Mouse (Mus musculus) liver, embryonic 13.5 days (tissue): Measurements from ENCODE around the gene Nxpe4. TPM values are rescaled to one million over a fixed set of nuclear protein-coding genes. Genes with fewer than 3 reads are reported as not detected.
"Not testable (repeated sequence)": the region's sequence is repeated elsewhere in the genome, so short reads cannot be mapped to it uniquely, and the experiment has no call there.

ENCODE experiments used
- ATAC-seq: fragments of 200-750 bp; cut with Nextera tagmentation; 2 replicates; pipeline ENCODE4 v1.8.0; 2017; ENCODE audit warnings: low read depth, mild to moderate bottlenecking, moderate number of reproducible peaks, moderate library complexity
- DNase-seq: peaks from one replicate; pipeline ENCODE4 v3.0.0; 2022
- H3K27ac ChIP-seq: fragments of 300-500 bp; sonication (generic); 2 replicates; pipeline ENCODE4 v1.5.1; 2015; ENCODE audit warnings: moderate library complexity, mild to moderate bottlenecking, inconsistent platforms
- H3K27me3 ChIP-seq: fragments of 300-500 bp; sonication (generic); 2 replicates; pipeline ENCODE4 v1.6.1; 2015; ENCODE audit warnings: mild to moderate bottlenecking, inconsistent platforms
- H3K36me3 ChIP-seq: fragments of 300-500 bp; sonication (generic); 2 replicates; pipeline ENCODE4 v1.6.1; 2015; ENCODE audit warnings: mild to moderate bottlenecking, inconsistent platforms
- H3K4me1 ChIP-seq: fragments of 300-500 bp; sonication (generic); replicated peaks from 2 replicates; pipeline ENCODE4 v1.6.1; 2015; ENCODE audit warnings: inconsistent platforms
- H3K4me2 ChIP-seq: fragments of 300-500 bp; sonication (generic); 2 replicates; pipeline ENCODE4 v1.6.1; 2015; ENCODE audit warnings: inconsistent platforms, mild to moderate bottlenecking, moderate library complexity
- H3K4me3 ChIP-seq: fragments of 300-500 bp; sonication (generic); replicated peaks from 2 replicates; pipeline ENCODE4 v1.5.1; 2015; ENCODE audit warnings: mild to moderate bottlenecking, inconsistent platforms
- H3K9ac ChIP-seq: fragments of 300-500 bp; sonication (generic); 2 replicates; pipeline ENCODE4 v1.6.1; 2015; ENCODE audit warnings: mild to moderate bottlenecking, inconsistent platforms
- H3K9me3 ChIP-seq: fragments of 300-500 bp; sonication (generic); replicated peaks from 2 replicates; pipeline ENCODE4 v1.6.1; 2016; ENCODE audit warnings: inconsistent platforms
- WGBS: fragments of 180-500 bp; shearing (Covaris S2); methylation state at CpG from one replicate; pipeline ENCODE4 v1.1.7; 2015; ENCODE audit not compliant: insufficient replicate concordance; 5-methylcytosine and 5-hydroxymethylcytosine counted together
- polyA plus RNA-seq: library from polyadenylated mRNA; unstranded; fragments of >200 nt; fragmentation: Nextera tagmentation; extraction: Ambion mirVana; gene quantifications from 2 replicates; pipeline ENCODE4 v1.2.1, GENCODE M21; 2015

Nxpe4 gene
- polyA plus RNA-seq = 7.4 and 8.6 TPM in 2 replicates

DNA sequence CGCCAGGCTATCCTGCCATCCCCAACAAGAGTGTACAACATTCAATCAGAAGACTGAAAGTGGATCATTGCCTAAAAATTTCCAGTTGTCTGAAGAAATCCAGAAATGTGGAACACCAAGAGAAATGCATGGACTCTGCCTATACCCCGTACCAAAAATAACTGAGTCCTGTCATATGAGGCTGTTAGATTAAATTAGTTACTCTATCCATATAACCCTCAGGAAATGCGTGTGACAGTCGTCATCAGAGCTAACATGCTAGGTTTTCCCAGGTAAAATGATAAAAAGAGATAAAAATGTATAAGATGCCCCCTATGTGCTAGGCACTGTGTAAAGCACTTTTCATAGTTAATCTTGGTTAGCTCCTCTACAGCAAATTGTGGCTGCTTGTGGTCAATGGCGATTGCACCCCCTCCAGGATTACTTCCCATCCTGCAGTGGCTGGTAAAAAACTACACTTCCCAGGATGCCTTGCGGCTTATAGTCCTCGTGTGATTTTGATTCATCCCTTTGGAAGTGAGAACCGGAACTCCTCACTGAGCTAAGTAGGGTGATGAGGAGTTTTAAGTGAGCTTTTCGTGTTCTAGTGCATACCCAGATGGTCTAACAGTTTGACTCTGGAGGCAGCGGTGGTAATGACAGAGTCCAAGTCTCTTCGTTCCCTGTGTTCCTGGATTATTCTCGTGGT lies at the start of gene Nxpe4:
Gene Nxpe4 (plus strand): TSS at position 519 of the 688 bp plus-strand sequence.
- H3K9ac ChIP-seq = no peak within 1 kb of the TSS
- peak within 1 kb of the TSS; percentile 30 for H3K4me3 ChIP-seq
- ATAC-seq (no peak), DNase-seq (peak; percentile 8)
- H3K36me3 ChIP-seq = no peaks in the 10 kb centered on the region
- no peaks in the 10 kb centered on the region for H3K9me3 ChIP-seq
- peak within 1 kb of the TSS; percentile 30; the same call in 1 of the 2 replicates for H3K4me2 ChIP-seq
- H3K27me3 ChIP-seq = no peaks in the 10 kb centered on the region
- no peak within 1 kb of the TSS for H3K27ac ChIP-seq
- 29% methylated on average over 12 of the region's 12 CpGs for WGBS
- H3K4me1 ChIP-seq = no peaks in the 10 kb centered on the region

GRCm38 (mm10) chr9:48126815-48127214 lies 35.0 kb upstream of the Nxpe4 start:
- ATAC-seq = no peak
- Histone ChIP-seq H3K9ac (no peak overlapping the region), H3K9me3 (no peaks in the 10 kb centered on the region), H3K4me3 (no peak overlapping the region), H3K36me3 (no peaks in the 10 kb centered on the region), H3K27ac (no peak overlapping the region), H3K4me2 (no peak overlapping the region), H3K4me1 (no peaks in the 10 kb centered on the region), H3K27me3 (no peaks in the 10 kb centered on the region)
- WGBS = 16% methylated on average over 3 of the region's 3 CpGs
- DNase-seq = no peak

- DNase-seq (no peak), ATAC-seq (no peak)
- H3K9ac ChIP-seq = no peak overlapping the region
- H3K4me1 ChIP-seq = no peaks in the 10 kb centered on the region
- H3K27me3 ChIP-seq = no peaks in the 10 kb centered on the region
- no peak overlapping the region for H3K4me3 ChIP-seq
- WGBS = 17% methylated on average over 3 of the region's 3 CpGs
- H3K9me3 ChIP-seq = no peaks in the 10 kb centered on the region
- H3K36me3 ChIP-seq = no peaks in the 10 kb centered on the region
- no peak overlapping the region for H3K4me2 ChIP-seq
- H3K27ac ChIP-seq = no peak overlapping the region
Measured at GRCm38 (mm10) chr9:48137507-48137906, 24.3 kb upstream of the Nxpe4 start.

DNA sequence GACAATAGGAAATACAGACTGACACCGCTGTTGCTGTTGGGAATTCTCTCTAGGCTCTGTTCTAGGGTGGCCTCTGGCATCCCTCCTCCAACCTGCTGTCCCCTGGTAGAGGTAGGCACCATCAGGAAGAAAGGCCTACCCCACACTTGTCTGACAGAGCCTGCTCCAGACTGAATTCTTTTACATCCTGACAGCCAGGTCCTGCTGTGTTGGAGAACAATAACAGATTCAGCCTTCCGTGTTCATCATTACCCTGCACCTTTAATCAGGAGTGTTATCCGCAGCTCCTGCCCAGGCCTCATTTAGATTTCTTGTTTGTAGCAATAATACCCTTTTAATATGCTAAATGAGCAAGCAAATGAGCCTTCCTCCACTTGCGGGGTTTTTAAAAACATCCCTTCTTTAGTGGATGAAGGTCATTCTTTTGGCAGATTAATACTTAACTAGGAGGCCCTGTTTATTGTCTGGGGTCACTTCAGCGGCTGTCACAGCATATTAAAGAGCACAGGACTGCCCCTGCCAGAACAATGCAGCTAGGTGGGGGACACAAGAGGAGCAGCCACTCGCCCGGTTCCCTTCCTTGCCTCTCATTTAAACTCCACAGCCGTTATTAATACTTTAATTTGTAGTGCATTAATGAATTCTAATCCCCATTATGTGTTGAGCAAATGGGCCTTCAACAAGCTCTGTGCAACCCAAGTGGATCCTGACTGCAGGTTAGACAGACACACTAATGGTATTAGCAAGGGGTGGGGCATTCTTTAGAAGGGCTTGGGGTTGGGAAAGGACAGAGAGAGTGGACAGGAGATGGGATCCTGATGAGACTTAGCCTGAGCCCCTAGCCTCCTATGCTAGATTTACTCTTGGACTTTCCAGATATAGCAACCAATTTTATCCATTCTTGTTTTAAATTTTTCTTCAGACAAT lies 21.1 kb upstream of the Nxpe4 start:
- H3K9me3 ChIP-seq = no peaks in the 10 kb centered on the region
- no peak overlapping the region for H3K4me2 ChIP-seq
- no peak overlapping the region for H3K27ac ChIP-seq
- H3K4me1 ChIP-seq = no peaks in the 10 kb centered on the region
- ATAC-seq (no peak), DNase-seq (no peak)
- H3K27me3 ChIP-seq = no peaks in the 10 kb centered on the region
- no peaks in the 10 kb centered on the region for H3K36me3 ChIP-seq
- no peak overlapping the region for H3K9ac ChIP-seq
- 38% methylated on average over 8 of the region's 8 CpGs for WGBS
- H3K4me3 ChIP-seq = no peak overlapping the region

DNA sequence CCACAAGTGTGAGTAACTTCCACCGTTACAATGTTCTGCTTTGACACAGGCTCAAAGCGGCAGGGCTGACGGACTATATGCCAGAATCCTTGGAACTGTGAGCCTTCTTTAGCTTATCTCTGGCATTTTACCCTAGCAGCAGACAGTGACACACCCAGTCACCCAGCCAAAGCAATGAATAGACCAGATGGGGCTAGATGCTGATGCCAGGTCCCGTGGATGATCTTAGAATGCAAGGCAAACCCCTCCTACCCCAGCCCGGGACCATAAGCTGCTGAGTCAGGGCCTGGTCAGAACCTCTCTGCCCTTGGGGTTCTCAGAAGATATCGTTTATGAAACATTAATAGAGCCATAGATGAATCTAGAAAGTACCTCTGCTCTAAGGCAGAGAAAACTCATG lies 19.2 kb upstream of the Nxpe4 start:
- Histone ChIP-seq H3K4me1 (no peaks in the 10 kb centered on the region), H3K36me3 (no peaks in the 10 kb centered on the region), H3K4me2 (no peak overlapping the region), H3K9me3 (no peaks in the 10 kb centered on the region), H3K4me3 (no peak overlapping the region), H3K27me3 (no peaks in the 10 kb centered on the region), H3K9ac (no peak overlapping the region), H3K27ac (no peak overlapping the region)
- WGBS = 60% methylated on average over 6 of the region's 6 CpGs
- DNase-seq = no peak
- ATAC-seq = no peak

GRCm38 (mm10) chr9:48146761-48147160 lies 15.1 kb upstream of the Nxpe4 start:
- ATAC-seq (no peak), DNase-seq (no peak)
- no peak overlapping the region for H3K4me3 ChIP-seq
- WGBS = 67% methylated on average over 3 of the region's 3 CpGs
- no peak overlapping the region for H3K4me2 ChIP-seq
- no peak overlapping the region for H3K27ac ChIP-seq
- no peaks in the 10 kb centered on the region for H3K27me3 ChIP-seq
- H3K36me3 ChIP-seq = no peaks in the 10 kb centered on the region
- no peaks in the 10 kb centered on the region for H3K4me1 ChIP-seq
- H3K9ac ChIP-seq = no peak overlapping the region
- no peaks in the 10 kb centered on the region for H3K9me3 ChIP-seq

GRCm38 (mm10) chr9:48166531-48166930 lies 4.7 kb downstream of the Nxpe4 start:
- 52% methylated on average over 6 of the region's 6 CpGs for WGBS
- not testable (repeated sequence) for H3K4me2 ChIP-seq, H3K27me3 ChIP-seq, H3K27ac ChIP-seq, H3K9ac ChIP-seq, DNase-seq, ATAC-seq, H3K4me1 ChIP-seq, H3K4me3 ChIP-seq, H3K9me3 ChIP-seq, H3K36me3 ChIP-seq

- no peak for DNase-seq
- Histone ChIP-seq H3K27me3 (no peaks in the 10 kb centered on the region), H3K27ac (no peak overlapping the region), H3K4me1 (0 out of 2 replicates have a peak, but pooled peaks cover 4% of the 10 kb centered on the region), H3K4me3 (no peak overlapping the region), H3K36me3 (no peaks in the 10 kb centered on the region), H3K9me3 (no peaks in the 10 kb centered on the region), H3K4me2 (no peak overlapping the region), H3K9ac (no peak overlapping the region)
- 22% methylated on average over 1 of the region's 1 CpGs for WGBS
- ATAC-seq = no peak
Measured at GRCm38 (mm10) chr9:48176764-48177163, 14.9 kb downstream of the Nxpe4 start.

GRCm38 (mm10) chr9:48181300-48181699 lies 19.5 kb downstream of the Nxpe4 start:
- Histone ChIP-seq H3K4me2 (no peak overlapping the region), H3K9me3 (no peaks in the 10 kb centered on the region), H3K4me1 (0 out of 2 replicates have a peak, but pooled peaks cover 4% of the 10 kb centered on the region), H3K27ac (no peak overlapping the region), H3K4me3 (no peak overlapping the region), H3K9ac (no peak overlapping the region), H3K36me3 (no peaks in the 10 kb centered on the region), H3K27me3 (no peaks in the 10 kb centered on the region)
- WGBS = 66% methylated on average over 7 of the region's 7 CpGs
- ATAC-seq (no peak), DNase-seq (no peak)

- no peak overlapping the region for H3K27ac ChIP-seq
- DNase-seq = no peak
- ATAC-seq = no peak
- H3K9ac ChIP-seq = no peak overlapping the region
- H3K4me3 ChIP-seq = no peak overlapping the region
- no peaks in the 10 kb centered on the region for H3K27me3 ChIP-seq
- H3K4me2 ChIP-seq = no peak overlapping the region
- H3K36me3 ChIP-seq = no peaks in the 10 kb centered on the region
- no peaks in the 10 kb centered on the region for H3K9me3 ChIP-seq
- 0 out of 2 replicates have a peak, but pooled peaks cover 4% of the 10 kb centered on the region for H3K4me1 ChIP-seq
- 62% methylated on average over 7 of the region's 7 CpGs for WGBS
Measured at GRCm38 (mm10) chr9:48182718-48183414, 21.0 kb downstream of the Nxpe4 start.

GRCm38 (mm10) chr9:48184319-48184718 lies 22.5 kb downstream of the Nxpe4 start:
- Histone ChIP-seq H3K27me3 (no peaks in the 10 kb centered on the region), H3K4me3 (no peak overlapping the region), H3K36me3 (no peaks in the 10 kb centered on the region), H3K4me1 (0 out of 2 replicates have a peak, but pooled peaks cover 4% of the 10 kb centered on the region), H3K9ac (no peak overlapping the region), H3K4me2 (no peak overlapping the region), H3K9me3 (no peaks in the 10 kb centered on the region), H3K27ac (no peak overlapping the region)
- ATAC-seq = no peak
- WGBS = 55% methylated on average over 7 of the region's 7 CpGs
- DNase-seq = no peak
